Mouse (Mus musculus): ENCODE data around the gene Cryzl1. TPM values are rescaled to one million over a fixed set of nuclear protein-coding genes. Genes with fewer than 3 reads are reported as not detected.
A peak's percentile ranks its signal among the peaks of the same experiment; 100 is the strongest.
"Not testable (repeated sequence)": the region's sequence is repeated elsewhere in the genome, so short reads cannot be mapped to it uniquely, and the experiment has no call there.

Cryzl1 gene
- total RNA-seq, 2 experiments from 2014 or later: 87.9 to 97.1 TPM

- DNase-seq (ENCODE audit: extremely low spot score in 1 of 2, low spot score in 2 of 2): no peak
- intact Hi-C loops (cut with DNase I): no loop called here
Observed at GRCm38 (mm10) chr16:91655285-91655684, 73.5 kb downstream of the Cryzl1 start.

GRCm38 (mm10) chr16:91652191-91652590, 76.6 kb downstream of the Cryzl1 start:
- intact Hi-C loops (cut with DNase I): no loop called here
- DNase-seq (ENCODE audit: extremely low spot score in 1 of 2, low spot score in 2 of 2): no peak

DNA sequence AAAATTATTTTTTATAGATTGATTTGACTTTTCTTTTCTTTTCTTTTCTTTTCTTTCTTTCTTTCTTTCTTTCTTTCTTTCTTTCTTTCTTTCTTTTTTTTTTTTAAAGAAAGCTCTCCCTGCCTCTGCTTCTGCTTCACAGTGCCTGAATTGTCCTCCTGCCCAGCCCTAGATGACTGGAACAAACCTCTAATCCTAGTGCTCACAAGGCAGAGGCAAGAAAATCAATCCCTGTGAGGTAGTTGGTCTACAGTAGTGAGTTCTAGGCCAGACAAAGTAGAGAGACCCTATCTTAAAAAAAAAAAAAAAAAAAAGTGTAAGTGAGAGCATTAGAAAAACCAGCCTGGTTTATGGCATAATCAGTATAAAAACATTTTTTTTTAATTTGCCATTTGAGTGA, 79.0 kb downstream of the Cryzl1 start:
- no peak for DNase-seq (ENCODE audit: extremely low spot score in 1 of 2, low spot score in 2 of 2)
- intact Hi-C loops (cut with DNase I): loop anchor here (2.0 kb wide), 1 partner anchor 15 kb away; no protein-coding TSS in a partner anchor

DNA sequence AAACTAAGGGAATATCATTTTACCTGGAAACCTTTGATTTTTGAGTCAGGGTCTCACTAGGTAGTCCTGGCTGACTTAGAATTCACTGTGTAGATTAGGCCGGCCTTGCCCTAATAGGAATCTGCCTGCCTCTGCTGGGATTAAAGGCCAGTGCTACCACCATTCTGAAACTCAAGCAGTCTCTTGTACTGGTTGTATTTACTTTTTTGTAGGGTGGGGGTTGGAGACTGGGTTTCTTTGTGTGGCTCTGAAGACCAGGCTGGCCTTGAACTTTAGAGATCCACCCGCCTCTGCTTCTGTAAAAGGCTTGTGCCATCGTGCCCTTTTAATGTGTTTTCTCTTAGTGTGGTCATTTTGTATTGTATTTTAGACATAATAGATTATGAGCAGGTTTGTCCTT, 79.5 kb downstream of the Cryzl1 start:
- intact Hi-C loops (cut with DNase I): no loop called here
- DNase-seq (ENCODE audit: extremely low spot score in 1 of 2, low spot score in 2 of 2): no peak

GRCm38 (mm10) chr16:91648220-91648550, 80.6 kb downstream of the Cryzl1 start:
- intact Hi-C loops (cut with DNase I): no loop called here

DNA sequence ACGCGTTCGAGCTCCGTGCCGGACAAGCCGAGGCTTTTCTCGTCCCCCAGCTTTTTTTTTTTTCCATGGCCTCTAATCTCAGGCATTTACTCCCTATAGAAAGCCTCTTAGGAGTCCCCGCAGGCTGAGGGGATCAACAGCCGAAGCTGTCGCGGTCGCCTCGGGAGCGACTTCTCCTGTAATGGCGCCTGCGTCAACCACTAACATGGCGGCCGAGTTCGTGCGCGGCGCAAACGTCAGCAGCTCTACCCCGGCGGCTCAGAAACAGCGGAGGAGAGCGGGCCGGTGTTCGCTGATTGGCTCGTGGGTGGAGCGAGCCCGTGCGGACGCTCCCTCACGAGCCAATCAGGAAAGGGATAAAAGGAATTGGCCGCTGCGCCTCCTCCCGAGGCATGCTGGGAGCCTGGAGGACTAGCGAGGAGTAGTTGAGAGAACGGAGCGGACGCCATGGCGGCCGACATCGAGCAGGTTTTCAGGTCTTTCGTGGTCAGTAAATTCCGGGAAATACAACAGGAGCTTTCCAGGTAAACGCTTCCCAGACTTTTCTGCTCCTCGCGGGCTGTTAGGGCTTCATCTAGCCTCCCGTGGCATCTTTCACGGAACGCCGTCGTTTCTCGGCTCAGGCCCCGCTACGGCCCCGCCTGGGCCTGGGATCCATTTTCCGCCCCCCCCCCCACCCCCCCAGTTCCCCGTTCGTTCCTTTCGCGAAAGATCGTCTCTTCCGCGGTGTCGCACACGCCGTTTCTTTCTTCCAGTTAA, 81.1 kb downstream of the Cryzl1 start, which contains the start of gene Son:
Gene Son (plus strand): TSS at position 46 of the 759 bp plus-strand sequence.
- intact Hi-C loops (cut with DNase I): no loop called here

More at GRCm38 (mm10) chr16:91648220-91648550, 80.6 kb downstream of the Cryzl1 start:
- peak; percentile 50 to 91 for DNase-seq (ENCODE audit: extremely low spot score in 1 of 2, low spot score in 2 of 2)

GRCm38 (mm10) chr16:91646681-91647419, 81.9 kb downstream of the Cryzl1 start, which contains the start of gene Gart:
TSS of gene Gart (minus strand) at chr16:91646952.
- peak; percentile 88 to 97 for DNase-seq (ENCODE audit: extremely low spot score in 1 of 2, low spot score in 2 of 2)
- intact Hi-C loops (cut with DNase I): no loop called here

More for the DNA sequence above, 81.1 kb downstream of the Cryzl1 start, which contains the start of gene Son:
- peak; percentile 97 to 98 for DNase-seq (ENCODE audit: extremely low spot score in 1 of 2, low spot score in 2 of 2)

- intact Hi-C loops (cut with DNase I): no loop called here
- no peak for DNase-seq (ENCODE audit: extremely low spot score in 1 of 2, low spot score in 2 of 2)
Observed at GRCm38 (mm10) chr16:91645995-91646602, 82.7 kb downstream of the Cryzl1 start.

- DNase-seq (ENCODE audit: extremely low spot score in 1 of 2, low spot score in 2 of 2); intact Hi-C loops (cut with DNase I): not testable (repeated sequence)
Observed at GRCm38 (mm10) chr16:91645420-91645819, 83.4 kb downstream of the Cryzl1 start.

- intact Hi-C loops (cut with DNase I): no loop called here
- no peak for DNase-seq (ENCODE audit: extremely low spot score in 1 of 2, low spot score in 2 of 2)
Observed at GRCm38 (mm10) chr16:91644901-91645300, 83.9 kb downstream of the Cryzl1 start.

- DNase-seq (ENCODE audit: extremely low spot score in 1 of 2, low spot score in 2 of 2): no peak
- intact Hi-C loops (cut with DNase I): no loop called here
Observed at GRCm38 (mm10) chr16:91640171-91640570, 88.6 kb downstream of the Cryzl1 start.

- no peak for DNase-seq (ENCODE audit: extremely low spot score in 1 of 2, low spot score in 2 of 2)
- intact Hi-C loops (cut with DNase I): no loop called here
Observed at GRCm38 (mm10) chr16:91639636-91640035, 89.1 kb downstream of the Cryzl1 start.

Other genes starting within 250 kb of the Cryzl1 start
- 10 to 100 TPM; 68.8 to 75.0 TPM for gene Ifnar1, start 243.7 kb downstream of the Cryzl1 start, total RNA-seq (2021)
- 10 to 100 TPM; 74.8 to 82.0 TPM for gene Ifngr2, start 181.9 kb downstream of the Cryzl1 start, total RNA-seq (2021)
- 10 to 100 TPM; 92.3 to 95.0 TPM for gene Tmem50b, start 131.2 kb downstream of the Cryzl1 start, total RNA-seq (2021)
- 1 to 10 TPM; 3.4 to 4.7 TPM for gene Dnajc28, start 109.9 kb downstream of the Cryzl1 start, total RNA-seq (2021)
- 10 to 100 TPM; 45.3 to 58.8 TPM for gene Gart, start 82.0 kb downstream of the Cryzl1 start, total RNA-seq (2021)
- 100 to 1,000 TPM; 211 to 212 TPM for gene Son, start 81.5 kb downstream of the Cryzl1 start, total RNA-seq (2021)
- gene Donson, start 40.2 kb downstream of the Cryzl1 start, total RNA-seq (2021): 10 to 100 TPM; 24.9 to 28.8 TPM
- 100 to 1,000 TPM; 132 to 137 TPM for gene Itsn1, start 306 bp upstream of the Cryzl1 start, total RNA-seq (2021)